In genomic region chr5:43217468-43217867, GRCm38 (mm10) we compare ENCODE assay signal across 15 mouse cellular contexts. TPM values are rescaled to one million over a fixed set of nuclear protein-coding genes. Genes with fewer than 3 reads are reported as not detected.
A peak's percentile ranks its signal among the peaks of the same experiment; 100 is the strongest.
DNase-seq lines count a peak whose midpoint lies in the region; ATAC-seq and TF ChIP-seq lines count a peak whose summit lies in the region.
"Had no signal": no experiment of that assay in that cellular context is flagged by ENCODE, and none has a peak within 500 bp of the region (broad histone marks: within the 10 kb centered on the region; RNA-seq: fewer than 3 reads in every experiment).

No protein-coding gene starts in this region.

- H3K36me3 ChIP-seq in ES-E14 (ENCODE audit: control insufficient read depth, insufficient read depth, low read length, poor library complexity, severe bottlenecking) = no peaks in the 10 kb centered on the region
- H3K36me3 ChIP-seq in intestine, embryonic 14.5 days (ENCODE audit: control insufficient read depth, insufficient read depth, low read length) = no peaks in the 10 kb centered on the region
- no peaks in the 10 kb centered on the region for H3K36me3 ChIP-seq in small intestine, adult 2 months (ENCODE audit: control insufficient read depth, insufficient read depth, low read length)
- H3K36me3 ChIP-seq: forebrain, embryonic 10.5 days; limb, embryonic 12.5 days; midbrain, embryonic 15.5 days had no signal

- H3K27me3 ChIP-seq in intestine, embryonic 14.5 days (replicated peaks; ENCODE audit: control insufficient read depth, insufficient read depth, low read length) = no peaks in the 10 kb centered on the region
- no peaks in the 10 kb centered on the region for H3K27me3 ChIP-seq in small intestine, adult 2 months (ENCODE audit: control insufficient read depth, insufficient read depth, low read length)
- H3K27me3 ChIP-seq: limb, embryonic 12.5 days; midbrain, embryonic 15.5 days had no signal

- no peak overlapping the region for H3K4me2 ChIP-seq in intestine, embryonic 14.5 days (ENCODE audit: low read length)
- H3K4me2 ChIP-seq: heart, embryonic 11.5 days; limb, embryonic 12.5 days; midbrain, embryonic 15.5 days had no signal

- peak; percentile 71; the same call in 1 of the 2 replicates for ATAC-seq in intestine, embryonic 14.5 days (replicated peaks; ENCODE audit: low FRiP score, low TSS enrichment, low read depth)
- ATAC-seq: midbrain, embryonic 15.5 days had no signal

- peaks cover 0 to 2% of the 10 kb centered on the region in 2 experiments; a peak in 1 of 4 replicates for H3K4me1 ChIP-seq in ES-E14 (ENCODE audit: control insufficient read depth in 2 of 2, insufficient read depth in 2 of 2, low read length in 2 of 2, poor library complexity in 1 of 2)
- H3K4me1 ChIP-seq in intestine, embryonic 14.5 days (replicated peaks; ENCODE audit: control insufficient read depth, insufficient read depth, low read length) = no peaks in the 10 kb centered on the region
- peaks cover 9% of the 10 kb centered on the region; the same call in 1 of the 2 replicates for H3K4me1 ChIP-seq in small intestine, adult 2 months (ENCODE audit: control insufficient read depth, insufficient read depth, insufficient read length, low read length)
- H3K4me1 ChIP-seq: forebrain, embryonic 10.5 days; limb, embryonic 12.5 days; midbrain, embryonic 15.5 days had no signal

- WGBS in intestine, embryonic 14.5 days = 18% methylated on average over 4 of the region's 4 CpGs
- WGBS in small intestine, adult 2 months = 10% methylated on average over 4 of the region's 4 CpGs

- no peak overlapping the region for H3K27ac ChIP-seq in ES-E14 (ENCODE audit: insufficient read depth, low read depth, low read length, poor library complexity, severe bottlenecking)
- no peak overlapping the region for H3K27ac ChIP-seq in intestine, embryonic 14.5 days (ENCODE audit: low read depth)
- H3K27ac ChIP-seq in small intestine, adult 2 months (ENCODE audit: insufficient read depth, low read depth, low read length) = peak overlapping the region; percentile 66; the same call in 1 of the 2 replicates
- H3K27ac ChIP-seq: forebrain, embryonic 10.5 days; gastrocnemius, adult 2 months; limb, embryonic 12.5 days; midbrain, embryonic 15.5 days had no signal

- no peak overlapping the region for H3K9ac ChIP-seq in ES-E14 (ENCODE audit: insufficient read depth, low read depth, low read length, poor library complexity, severe bottlenecking)
- no peak overlapping the region for H3K9ac ChIP-seq in intestine, embryonic 14.5 days (ENCODE audit: low read length)
- H3K9ac ChIP-seq: limb, embryonic 12.5 days; midbrain, embryonic 15.5 days had no signal

- no peaks in the 10 kb centered on the region for H3K9me3 ChIP-seq in ES-E14 (ENCODE audit: control insufficient read depth, insufficient read depth, low read depth, low read length)
- H3K9me3 ChIP-seq in intestine, embryonic 14.5 days (ENCODE audit: control insufficient read depth, low read length) = no peaks in the 10 kb centered on the region
- H3K9me3 ChIP-seq: forebrain, embryonic 10.5 days; limb, embryonic 12.5 days; midbrain, embryonic 15.5 days had no signal

- in situ Hi-C loops in ES-E14 (cut with MboI; ENCODE audit: low sequenced_read_pairs in 2 of 2, unreplicated experiment in 2 of 2) = no loop called here

- TF ChIP-seq CTCF in small intestine, adult 2 months (IDR thresholded peaks at IDR 0.05; ENCODE audit: extremely low read depth, insufficient read length, insufficient replicate concordance, low read depth, low read length) = no peak

- peak; percentile 54 for DNase-seq in ES-E14 (ENCODE audit: low read depth, low spot score)
- no peak for DNase-seq in intestine, embryonic 14.5 days (ENCODE audit: low spot score)
- peak; percentile 24 to 52 for DNase-seq in kidney, postnatal 36 days
- no peak for DNase-seq in spleen, adult 12 weeks (ENCODE audit: low spot score)
- DNase-seq in spleen, postnatal 14 days (ENCODE audit: low spot score in 2 of 2) = no peak
- DNase-seq in ovary, adult 18-20 months (ENCODE audit: low spot score) = no peak
- DNase-seq: cerebellum, adult 11-12 months; gastrocnemius, adult 2 months; retina, postnatal 1 day; thymus, postnatal 14 days had no signal

- TF ChIP-seq POLR2A in small intestine, adult 2 months (IDR thresholded peaks at IDR 0.05; ENCODE audit: low read depth, low read length) = no peak

- no peak overlapping the region for H3K4me3 ChIP-seq in ES-E14 (ENCODE audit: insufficient read depth in 1 of 2, low read depth in 1 of 2, low read length in 2 of 2, poor library complexity in 1 of 2, severe bottlenecking in 1 of 2)
- no peak overlapping the region for H3K4me3 ChIP-seq in intestine, embryonic 14.5 days (ENCODE audit: low read depth, low read length)
- H3K4me3 ChIP-seq in small intestine, adult 2 months (ENCODE audit: low read depth, low read length) = no peak overlapping the region
- H3K4me3 ChIP-seq: forebrain, embryonic 10.5 days; gastrocnemius, adult 2 months; limb, embryonic 12.5 days; midbrain, embryonic 15.5 days had no signal

TF ChIP-seq in ES-E14, 5 proteins besides CTCF, POLR2A, EP300 and RAD21:
- TF ChIP-seq MAFK (IDR thresholded peaks at IDR 0.05; ENCODE audit: insufficient read depth, low read depth, low read length) (no peak), ZNF384 (IDR thresholded peaks at IDR 0.05; ENCODE audit: low read depth, low read length) (no peak), ZC3H11A (IDR thresholded peaks at IDR 0.05; ENCODE audit: borderline replicate concordance, low read depth, low read length) (no peak), CHD2 (IDR thresholded peaks at IDR 0.05; ENCODE audit: low read depth, low read length) (0 out of 2 replicates have a peak, but pooled peaks have one; percentile 52), HCFC1 (IDR thresholded peaks at IDR 0.05; ENCODE audit: borderline replicate concordance, insufficient read depth, low read length) (no peak)

RNA-seq across cellular contexts. Expression of gene Cpeb2, which starts 15.5 kb away (rescaled TPM):
- total RNA-seq in ES-E14 (2012; rRNA removed) = 2.0 and 4.1 TPM in 2 replicates
- 2.4 and 2.6 TPM in 2 replicates for polyA plus RNA-seq in intestine, embryonic 14.5 days (2014; fragmentation: Nextera tagmentation; extraction: Ambion mirVana)
- 24.5 and 54.3 TPM in 2 replicates for polyA plus RNA-seq in small intestine, adult 2 months (2012; rRNA removed)

Comparison
In these comparisons a context has a peak if more than half of its experiments do, and no peak if none do; other contexts are left out.
1. DNase-seq: peak in ES-E14 (single experiment) and kidney, postnatal 36 days (2 of 2); none in intestine, embryonic 14.5 days (single experiment), spleen, adult 12 weeks (single experiment), spleen, postnatal 14 days (0 of 2) and ovary, adult 18-20 months (single experiment).